Mouse (Mus musculus) frontal cortex, postnatal 10 days (tissue): ENCODE data around the gene Grpr.

Source experiments
- DNase-seq, 2 experiments: peaks; one replicate each; pipeline ENCODE4 v3.0.0; 2022; ENCODE audit warnings: low spot score in 2 of 2, mixed read lengths in 1 of 2

Gene Grpr

DNA sequence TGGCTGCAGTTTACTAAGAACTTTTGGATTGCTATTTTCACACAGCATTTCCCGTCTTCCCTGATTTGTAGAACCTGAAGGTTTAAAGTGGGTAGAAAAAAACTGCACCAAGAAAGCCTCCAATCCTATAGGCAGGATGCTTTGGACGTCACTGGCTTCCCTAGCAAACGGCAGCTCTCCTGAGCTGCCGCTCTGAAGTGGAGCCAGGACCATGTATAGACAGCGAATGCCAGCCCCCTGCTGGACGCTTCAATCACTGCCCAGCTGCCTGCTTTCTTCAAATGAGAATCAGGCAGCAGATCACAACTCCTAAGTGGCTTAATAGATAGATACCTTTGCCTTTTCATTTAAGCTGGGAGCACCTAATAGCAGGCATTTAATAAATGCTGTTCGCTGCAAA, at the start of gene Grpr:
TSS of gene Grpr (minus strand) at position 12 of the 400 bp plus-strand sequence.
- DNase-seq: peak; percentile 15 to 44

- no peak for DNase-seq
These were observed 11.0 kb upstream of the Grpr start for GRCm38 (mm10) chrX:163560521-163560920.

- no peak for DNase-seq
These were observed 2.4 kb downstream of the Grpr start for GRCm38 (mm10) chrX:163547042-163547441.

- no peak for DNase-seq
These were observed 16.6 kb downstream of the Grpr start for GRCm38 (mm10) chrX:163532836-163533235.

DNA sequence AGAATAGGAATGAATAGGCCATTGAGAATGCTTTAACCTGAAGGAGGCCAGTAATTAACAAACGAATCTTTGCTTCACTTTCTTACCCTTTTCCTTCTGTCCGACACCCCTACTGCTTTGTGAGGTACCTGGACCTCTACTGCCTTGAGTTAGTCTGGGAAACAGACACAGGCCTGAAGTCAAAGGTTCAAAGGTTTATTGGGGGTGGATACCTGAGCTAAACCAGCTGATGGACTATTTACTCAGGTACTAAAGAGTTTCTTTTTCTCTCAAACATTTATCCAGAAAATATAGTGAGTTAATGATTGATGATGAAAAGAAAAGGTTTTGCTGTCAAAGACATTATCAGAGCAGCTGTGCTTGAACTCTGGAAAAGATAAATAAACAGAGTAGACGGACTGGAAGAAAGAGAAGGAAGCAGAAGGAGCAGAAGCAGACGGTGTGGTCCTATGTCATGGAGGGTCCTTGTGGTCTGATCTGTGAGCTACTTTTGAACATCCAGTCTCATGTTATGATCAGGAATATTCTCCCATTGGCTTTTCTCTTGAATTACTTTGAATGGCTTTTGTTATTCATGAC, 30.4 kb downstream of the Grpr start:
- DNase-seq: no peak

- DNase-seq: no peak
These were observed 37.7 kb downstream of the Grpr start for GRCm38 (mm10) chrX:163511766-163512165.

GRCm38 (mm10) chrX:163502088-163502487, 47.4 kb downstream of the Grpr start:
- DNase-seq: no peak
